Mouse (Mus musculus) limb, embryonic 12.5 days (tissue): ENCODE data around the gene Il1rap. TPM values are rescaled to one million over a fixed set of nuclear protein-coding genes. Genes with fewer than 3 reads are reported as not detected.

Experiments used
- ATAC-seq: fragments of 200-750 bp; cut with Nextera tagmentation; 2 replicates; pipeline ENCODE4 v1.8.0; 2017; ENCODE audit warnings: low read depth, moderate TSS enrichment; ENCODE audit not compliant: insufficient number of reproducible peaks, insufficient read depth, low FRiP score, low TSS enrichment
- H3K27ac ChIP-seq: fragments of 300-500 bp; sonication (generic); 2 replicates; pipeline ENCODE4 v1.5.1; 2016; ENCODE audit warnings: mild to moderate bottlenecking, moderate library complexity
- H3K27me3 ChIP-seq: fragments of 300-500 bp; sonication (generic); 2 replicates; pipeline ENCODE4 v1.6.1; 2016; ENCODE audit warnings: mild to moderate bottlenecking, moderate library complexity
- H3K36me3 ChIP-seq: fragments of 300-500 bp; sonication (generic); 2 replicates; pipeline ENCODE4 v1.6.1; 2016; ENCODE audit warnings: mild to moderate bottlenecking, moderate library complexity
- H3K4me1 ChIP-seq: fragments of 300-500 bp; sonication (generic); replicated peaks from 2 replicates; pipeline ENCODE4 v1.6.1; 2016
- H3K4me2 ChIP-seq: fragments of 300-500 bp; sonication (generic); 2 replicates; pipeline ENCODE4 v1.6.1; 2016; ENCODE audit warnings: mild to moderate bottlenecking, moderate library complexity
- H3K4me3 ChIP-seq: fragments of 300-500 bp; sonication (generic); replicated peaks from 2 replicates; pipeline ENCODE4 v1.5.1; 2016; ENCODE audit warnings: mild to moderate bottlenecking
- H3K9ac ChIP-seq: fragments of 300-500 bp; sonication (generic); replicated peaks from 2 replicates; pipeline ENCODE4 v1.6.1; 2016; ENCODE audit warnings: mild to moderate bottlenecking, moderate library complexity
- H3K9me3 ChIP-seq: fragments of 300-500 bp; sonication (generic); 2 replicates; pipeline ENCODE4 v1.6.1; 2016; ENCODE audit warnings: mild to moderate bottlenecking, moderate library complexity
- WGBS: fragments of 180-500 bp; shearing (Covaris S2); methylation state at CpG from one replicate; pipeline ENCODE4 v1.1.7; 2016; 5-methylcytosine and 5-hydroxymethylcytosine counted together
- polyA plus RNA-seq: library from polyadenylated mRNA; unstranded; fragments of >200 nt; fragmentation: Nextera tagmentation; extraction: Ambion mirVana; gene quantifications from 2 replicates; pipeline ENCODE4 v1.2.1, GENCODE M21; 2016

Il1rap gene
- polyA plus RNA-seq, 1 experiment from 2014 or later, result 7.6 TPM

- Histone ChIP-seq H3K4me3 (no peak overlapping the region), H3K4me1 (no peaks in the 10 kb centered on the region), H3K36me3 (no peaks in the 10 kb centered on the region), H3K4me2 (no peak overlapping the region), H3K9ac (no peak overlapping the region), H3K27ac (no peak overlapping the region), H3K27me3 (no peaks in the 10 kb centered on the region), H3K9me3 (no peaks in the 10 kb centered on the region)
- 88% methylated on average over 10 of the region's 10 CpGs for WGBS
- ATAC-seq, result no peak
These were observed 31.2 kb downstream of the Il1rap start for GRCm38 (mm10) chr16:26612499-26613220.

GRCm38 (mm10) chr16:26623141-26623540 lies 41.6 kb downstream of the Il1rap start:
- no peaks in the 10 kb centered on the region for H3K9me3 ChIP-seq
- H3K4me1 ChIP-seq, result no peaks in the 10 kb centered on the region
- no peaks in the 10 kb centered on the region for H3K36me3 ChIP-seq
- no peak overlapping the region for H3K4me3 ChIP-seq
- H3K9ac ChIP-seq, result no peak overlapping the region
- H3K4me2 ChIP-seq, result no peak overlapping the region
- 82% methylated on average over 1 of the region's 1 CpGs for WGBS
- H3K27ac ChIP-seq, result no peak overlapping the region
- no peak for ATAC-seq
- no peaks in the 10 kb centered on the region for H3K27me3 ChIP-seq

GRCm38 (mm10) chr16:26626065-26626464 lies 44.6 kb downstream of the Il1rap start:
- no peak overlapping the region for H3K9ac ChIP-seq
- no peak for ATAC-seq
- 84% methylated on average over 3 of the region's 3 CpGs for WGBS
- no peak overlapping the region for H3K27ac ChIP-seq
- H3K27me3 ChIP-seq, result no peaks in the 10 kb centered on the region
- no peak overlapping the region for H3K4me2 ChIP-seq
- H3K4me3 ChIP-seq, result no peak overlapping the region
- no peaks in the 10 kb centered on the region for H3K9me3 ChIP-seq
- H3K36me3 ChIP-seq, result no peaks in the 10 kb centered on the region
- no peaks in the 10 kb centered on the region for H3K4me1 ChIP-seq

GRCm38 (mm10) chr16:26634800-26635199 lies 53.3 kb downstream of the Il1rap start:
- Histone ChIP-seq H3K4me2 (no peak overlapping the region), H3K36me3 (no peaks in the 10 kb centered on the region), H3K27ac (no peak overlapping the region), H3K27me3 (no peaks in the 10 kb centered on the region), H3K4me1 (no peaks in the 10 kb centered on the region), H3K4me3 (no peak overlapping the region), H3K9me3 (no peaks in the 10 kb centered on the region), H3K9ac (no peak overlapping the region)
- WGBS, result 77% methylated on average over 2 of the region's 2 CpGs
- ATAC-seq, result no peak

- H3K4me3 ChIP-seq, result no peak overlapping the region
- H3K27ac ChIP-seq, result no peak overlapping the region
- no peaks in the 10 kb centered on the region for H3K9me3 ChIP-seq
- H3K4me2 ChIP-seq, result no peak overlapping the region
- ATAC-seq, result no peak
- peaks cover 10% of the 10 kb centered on the region for H3K4me1 ChIP-seq
- no peak overlapping the region for H3K9ac ChIP-seq
- H3K36me3 ChIP-seq, result no peaks in the 10 kb centered on the region
- H3K27me3 ChIP-seq, result no peaks in the 10 kb centered on the region
- 59% methylated on average over 6 of the region's 6 CpGs for WGBS
These were observed 61.6 kb downstream of the Il1rap start for GRCm38 (mm10) chr16:26643077-26643476.

GRCm38 (mm10) chr16:26646066-26646465 lies 64.6 kb downstream of the Il1rap start:
- no peak for ATAC-seq
- no peak overlapping the region for H3K4me2 ChIP-seq
- H3K4me1 ChIP-seq, result peaks cover 10% of the 10 kb centered on the region
- H3K4me3 ChIP-seq, result no peak overlapping the region
- no peaks in the 10 kb centered on the region for H3K9me3 ChIP-seq
- no peak overlapping the region for H3K27ac ChIP-seq
- no peaks in the 10 kb centered on the region for H3K36me3 ChIP-seq
- WGBS, result 70% methylated on average over 2 of the region's 2 CpGs
- H3K9ac ChIP-seq, result no peak overlapping the region
- H3K27me3 ChIP-seq, result no peaks in the 10 kb centered on the region

- WGBS, result 83% methylated on average over 1 of the region's 1 CpGs
- H3K27ac ChIP-seq, result no peak overlapping the region
- H3K4me3 ChIP-seq, result no peak overlapping the region
- no peak overlapping the region for H3K4me2 ChIP-seq
- H3K9me3 ChIP-seq, result no peaks in the 10 kb centered on the region
- ATAC-seq, result no peak
- no peak overlapping the region for H3K9ac ChIP-seq
- peaks cover 10% of the 10 kb centered on the region for H3K4me1 ChIP-seq
- no peaks in the 10 kb centered on the region for H3K27me3 ChIP-seq
- no peaks in the 10 kb centered on the region for H3K36me3 ChIP-seq
These were observed 65.5 kb downstream of the Il1rap start for GRCm38 (mm10) chr16:26647036-26647435.

GRCm38 (mm10) chr16:26662722-26663436 lies 81.4 kb downstream of the Il1rap start:
- no peaks in the 10 kb centered on the region for H3K27me3 ChIP-seq
- no peak overlapping the region for H3K9ac ChIP-seq
- no peak for ATAC-seq
- H3K4me2 ChIP-seq, result no peak overlapping the region
- H3K27ac ChIP-seq, result no peak overlapping the region
- H3K4me3 ChIP-seq, result no peak overlapping the region
- H3K9me3 ChIP-seq, result no peaks in the 10 kb centered on the region
- 74% methylated on average over 7 of the region's 7 CpGs for WGBS
- H3K36me3 ChIP-seq, result no peaks in the 10 kb centered on the region
- H3K4me1 ChIP-seq, result peaks cover 4% of the 10 kb centered on the region; the same call in 1 of the 2 replicates

GRCm38 (mm10) chr16:26666401-26666800 lies 84.9 kb downstream of the Il1rap start:
- WGBS, result 89% methylated on average over 2 of the region's 2 CpGs
- H3K27ac ChIP-seq, result no peak overlapping the region
- H3K9me3 ChIP-seq, result no peaks in the 10 kb centered on the region
- ATAC-seq, result no peak
- H3K27me3 ChIP-seq, result no peaks in the 10 kb centered on the region
- H3K4me3 ChIP-seq, result no peak overlapping the region
- H3K4me1 ChIP-seq, result peaks cover 4% of the 10 kb centered on the region; the same call in 1 of the 2 replicates
- no peak overlapping the region for H3K4me2 ChIP-seq
- no peak overlapping the region for H3K9ac ChIP-seq
- no peaks in the 10 kb centered on the region for H3K36me3 ChIP-seq

- H3K4me1 ChIP-seq, result no peaks in the 10 kb centered on the region
- no peak overlapping the region for H3K27ac ChIP-seq
- no peak for ATAC-seq
- no peaks in the 10 kb centered on the region for H3K27me3 ChIP-seq
- H3K36me3 ChIP-seq, result no peaks in the 10 kb centered on the region
- H3K9me3 ChIP-seq, result no peaks in the 10 kb centered on the region
- 80% methylated on average over 2 of the region's 2 CpGs for whole genome bisulfite sequencing
- H3K4me3 ChIP-seq, result no peak overlapping the region
- H3K4me2 ChIP-seq, result no peak overlapping the region
- H3K9ac ChIP-seq, result no peak overlapping the region
These were observed 87.6 kb downstream of the Il1rap start for GRCm38 (mm10) chr16:26669081-26669480.

GRCm38 (mm10) chr16:26680381-26680780 lies 98.9 kb downstream of the Il1rap start:
- WGBS, result 80% methylated on average over 2 of the region's 2 CpGs
- no peaks in the 10 kb centered on the region for H3K27me3 ChIP-seq
- H3K4me1 ChIP-seq, result no peaks in the 10 kb centered on the region
- no peak overlapping the region for H3K4me2 ChIP-seq
- H3K36me3 ChIP-seq, result no peaks in the 10 kb centered on the region
- no peaks in the 10 kb centered on the region for H3K9me3 ChIP-seq
- H3K9ac ChIP-seq, result no peak overlapping the region
- H3K27ac ChIP-seq, result no peak overlapping the region
- H3K4me3 ChIP-seq, result no peak overlapping the region
- ATAC-seq, result no peak
